Mouse (Mus musculus) left cerebral cortex, adult 9 months (tissue): ENCODE results near the gene Abcc12.

Experiments used
- DNase-seq, 2 experiments: peaks; one replicate each; pipeline ENCODE4 v3.0.0; 2022; ENCODE audit warnings: low spot score in 2 of 2

Gene Abcc12

GRCm38 (mm10) chr8:86512131-86512792, 68.2 kb downstream of the Abcc12 start:
- peak in 1 of 2 experiments; percentile 42 for DNase-seq

GRCm38 (mm10) chr8:86501341-86501740, 79.1 kb downstream of the Abcc12 start:
- peak in 1 of 2 experiments; percentile 14 for DNase-seq

- DNase-seq: no peak
Measured at GRCm38 (mm10) chr8:86495056-86495455, 85.4 kb downstream of the Abcc12 start.

GRCm38 (mm10) chr8:86493841-86494240, 86.6 kb downstream of the Abcc12 start:
- DNase-seq: no peak

- no peak for DNase-seq
Measured at GRCm38 (mm10) chr8:86485411-86485810, 95.1 kb downstream of the Abcc12 start.

- no peak for DNase-seq
Measured at GRCm38 (mm10) chr8:86484244-86484643, 96.2 kb downstream of the Abcc12 start.

GRCm38 (mm10) chr8:86482116-86482515, 98.4 kb downstream of the Abcc12 start:
- no peak for DNase-seq

- DNase-seq: peak in 1 of 2 experiments; percentile 59
Measured at GRCm38 (mm10) chr8:86475711-86476438, 104.6 kb downstream of the Abcc12 start.

- no peak for DNase-seq
Measured at GRCm38 (mm10) chr8:86474461-86474860, 106.0 kb downstream of the Abcc12 start.

- DNase-seq: peak in 1 of 2 experiments; percentile 20
Measured at GRCm38 (mm10) chr8:86473121-86473520, 107.4 kb downstream of the Abcc12 start.

- DNase-seq: peak in 1 of 2 experiments; percentile 70
Measured at GRCm38 (mm10) chr8:86470717-86471116, 109.8 kb downstream of the Abcc12 start.

- no peak for DNase-seq
Measured at GRCm38 (mm10) chr8:86463215-86463614, 117.3 kb downstream of the Abcc12 start.

- DNase-seq: peak in 1 of 2 experiments; percentile 58
Measured at GRCm38 (mm10) chr8:86460372-86460771, 120.1 kb downstream of the Abcc12 start.

GRCm38 (mm10) chr8:86453697-86454480, 126.6 kb downstream of the Abcc12 start:
- DNase-seq: no peak

- DNase-seq: no peak
Measured at GRCm38 (mm10) chr8:86449870-86450515, 130.5 kb downstream of the Abcc12 start.

- DNase-seq: peak in 1 of 2 experiments; percentile 46
Measured at GRCm38 (mm10) chr8:86445516-86445915, 135.0 kb downstream of the Abcc12 start.

GRCm38 (mm10) chr8:86443744-86444143, 136.7 kb downstream of the Abcc12 start:
- peak in 1 of 2 experiments; percentile 49 for DNase-seq

- no peak for DNase-seq
Measured at GRCm38 (mm10) chr8:86438983-86439299, 141.5 kb downstream of the Abcc12 start.

GRCm38 (mm10) chr8:86438133-86438982, 142.1 kb downstream of the Abcc12 start:
- peak; percentile 67 to 81 for DNase-seq

- peak; percentile 40 to 42 for DNase-seq
Measured at GRCm38 (mm10) chr8:86437418-86437817, 143.1 kb downstream of the Abcc12 start.
